Mouse (Mus musculus) heart, adult 2 months (tissue): Measurements from ENCODE around the gene Setd2.

Source experiments
- CTCF ChIP-seq: fragments of 200-600 bp; IDR thresholded peaks from 2 replicates; pipeline ENCODE4 v1.8.1; 2022; ENCODE audit warnings: antibody characterized with exemption, mild to moderate bottlenecking, moderate library complexity
- EP300 ChIP-seq: fragments of 200-500 bp; IDR thresholded peaks from 2 replicates; pipeline ENCODE4 v1.6.1; 2011; ENCODE audit warnings: low read depth, low read length, control low read depth; ENCODE audit not compliant: insufficient read depth
- POLR2A ChIP-seq: fragments of 200-500 bp; IDR thresholded peaks from 2 replicates; pipeline ENCODE4 v1.6.1; 2011; ENCODE audit warnings: mild to moderate bottlenecking, low read depth, low read length, control low read depth; ENCODE audit not compliant: insufficient read depth

DNA sequence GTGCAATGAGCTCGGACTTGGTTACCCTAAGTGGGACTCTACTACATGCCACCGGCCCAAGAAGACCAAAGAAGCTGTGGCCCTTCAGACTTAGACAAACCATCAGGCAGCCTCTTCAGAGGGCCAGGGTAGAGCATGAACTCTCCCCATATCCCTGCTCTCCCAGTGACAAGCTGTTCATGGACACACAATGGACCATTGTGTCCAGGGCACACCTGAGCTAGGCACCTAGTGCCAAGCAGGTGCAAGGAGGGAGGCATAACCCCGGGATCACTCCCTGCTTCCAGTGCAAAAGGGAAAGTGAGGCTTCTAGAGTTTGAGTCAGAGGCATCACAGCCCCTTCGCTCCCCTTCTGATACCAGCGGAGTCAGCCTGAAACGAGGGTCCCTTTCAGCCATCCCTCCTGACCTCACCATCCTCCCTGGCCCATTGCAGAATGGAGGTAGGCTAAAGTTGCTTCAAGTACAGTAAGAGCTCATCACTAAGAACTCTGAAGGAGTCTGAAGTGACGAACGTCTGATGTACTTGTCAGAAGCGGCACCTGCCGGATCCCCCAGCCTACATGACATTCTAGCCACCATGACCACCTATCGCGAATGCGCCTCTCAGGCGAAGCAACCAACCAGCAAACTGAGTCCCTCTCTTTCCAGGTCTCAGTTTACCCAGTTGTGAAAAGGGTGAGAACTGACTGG, 120.7 kb downstream of the Setd2 start:
- TF ChIP-seq POLR2A (no peak), CTCF (no peak), EP300 (no peak)
